Mouse (Mus musculus): Measurements from ENCODE around the gene Tbcel. TPM values are rescaled to one million over a fixed set of nuclear protein-coding genes. Genes with fewer than 3 reads are reported as not detected.

Tbcel gene
- total and polyA plus RNA-seq, 2 experiments = 22.2 to 34.3 TPM

DNA sequence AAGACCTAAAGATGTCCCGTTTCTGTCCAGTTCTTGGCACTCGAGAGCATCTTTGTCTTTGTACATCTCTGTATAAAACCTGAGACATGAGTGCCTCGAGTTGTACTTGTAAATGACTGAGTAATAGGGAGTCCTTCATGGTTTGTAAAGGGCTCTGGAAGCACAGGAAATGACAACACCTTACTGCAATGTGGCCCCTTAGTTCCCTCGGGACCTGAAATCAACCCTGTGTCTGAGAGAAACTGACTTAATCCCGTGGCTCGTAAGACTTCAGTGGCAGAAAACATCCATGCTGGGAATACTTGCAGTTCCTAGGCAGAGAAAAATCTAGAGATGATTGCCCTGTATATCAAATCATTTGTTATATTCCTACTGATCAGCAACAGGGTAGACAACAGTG is 114.7 kb downstream of the Tbcel start:
- no peak for TF ChIP-seq POLR2A (IDR thresholded peaks at IDR 0.05; ENCODE audit: extremely low read depth, insufficient read depth, low read length)
- no peak for TF ChIP-seq CTCF (IDR thresholded peaks at IDR 0.05; ENCODE audit: low read depth, low read length)
- Histone ChIP-seq H3K4me3 (ENCODE audit: insufficient read depth, low read depth, low read length) (no peak overlapping the region), H3K9ac (ENCODE audit: low read depth, low read length) (no peak overlapping the region), H3K27me3 (ENCODE audit: control insufficient read depth, insufficient read depth, low read length) (no peaks in the 10 kb centered on the region), H3K4me1 (ENCODE audit: control insufficient read depth, insufficient read depth, low read length) (no peaks in the 10 kb centered on the region), H3K36me3 (ENCODE audit: control insufficient read depth, insufficient read depth, low read length) (no peaks in the 10 kb centered on the region), H3K27ac (replicated peaks; ENCODE audit: insufficient read depth, low read depth, low read length) (no peak overlapping the region), H3K79me2 (ENCODE audit: control insufficient read depth, insufficient read depth, low read length) (no peaks in the 10 kb centered on the region)
- no peak for DNase-seq (ENCODE audit: extremely low read depth, low read depth, low spot score)
- WGBS = 68% methylated on average over 6 of the region's 6 CpGs

DNA sequence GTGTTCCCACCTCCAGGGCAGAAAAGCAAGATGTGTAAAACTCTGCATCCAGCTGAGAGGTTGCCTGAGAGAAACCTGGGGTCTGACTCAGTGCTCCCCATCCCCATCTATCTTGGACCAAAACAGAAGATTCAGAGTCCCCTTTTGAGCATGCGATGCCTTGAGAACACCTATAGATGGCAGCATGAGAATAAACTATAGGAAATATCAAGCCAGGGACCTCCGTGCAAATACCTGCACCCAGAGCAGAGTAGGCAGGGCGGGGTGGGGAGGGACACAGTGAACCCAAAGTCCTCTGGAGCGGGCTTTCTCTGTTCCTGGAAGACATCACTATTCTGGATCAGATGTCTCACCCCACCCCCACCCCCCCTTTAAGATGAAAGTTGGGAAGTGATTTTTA is 119.1 kb downstream of the Tbcel start:
- H3K9ac ChIP-seq (ENCODE audit: low read depth, low read length) = no peak overlapping the region
- H3K27me3 ChIP-seq (ENCODE audit: control insufficient read depth, insufficient read depth, low read length) = no peaks in the 10 kb centered on the region
- H3K36me3 ChIP-seq (ENCODE audit: control insufficient read depth, insufficient read depth, low read length) = no peaks in the 10 kb centered on the region
- H3K4me1 ChIP-seq (ENCODE audit: control insufficient read depth, insufficient read depth, low read length) = no peaks in the 10 kb centered on the region
- no peak overlapping the region for H3K27ac ChIP-seq (replicated peaks; ENCODE audit: insufficient read depth, low read depth, low read length)
- TF ChIP-seq POLR2A (IDR thresholded peaks at IDR 0.05; ENCODE audit: extremely low read depth, insufficient read depth, low read length) (no peak), CTCF (IDR thresholded peaks at IDR 0.05; ENCODE audit: low read depth, low read length) (peak; percentile 9; the same call in 1 of the 2 replicates)
- H3K4me3 ChIP-seq (ENCODE audit: insufficient read depth, low read depth, low read length) = no peak overlapping the region
- DNase-seq (ENCODE audit: extremely low read depth, low read depth, low spot score) = no peak
- no peaks in the 10 kb centered on the region for H3K79me2 ChIP-seq (ENCODE audit: control insufficient read depth, insufficient read depth, low read length)
- 33% methylated on average over 4 of the region's 4 CpGs for WGBS

DNA sequence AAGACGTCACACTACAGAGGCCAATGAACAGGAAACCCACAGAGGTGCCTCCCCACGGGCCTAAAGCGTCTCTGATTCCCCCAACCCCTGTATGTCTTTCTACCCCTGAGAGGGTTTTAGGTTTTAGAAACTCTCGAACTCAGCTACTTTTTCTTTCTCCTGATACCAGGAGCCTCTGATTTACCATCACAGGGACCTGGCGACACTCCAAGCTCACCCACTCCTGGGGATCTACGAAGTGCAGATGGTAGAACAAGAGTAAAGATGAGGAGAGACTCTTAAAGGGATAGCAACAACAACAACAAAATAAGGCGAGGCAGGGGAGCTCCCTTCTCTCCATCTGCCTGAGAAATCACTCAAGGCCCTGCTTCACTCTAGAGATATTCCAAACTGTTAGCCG is 120.6 kb downstream of the Tbcel start:
- H3K9ac ChIP-seq (ENCODE audit: low read depth, low read length) = no peak overlapping the region
- 70% methylated on average over 8 of the region's 8 CpGs for WGBS
- no peak for TF ChIP-seq CTCF (IDR thresholded peaks at IDR 0.05; ENCODE audit: low read depth, low read length)
- TF ChIP-seq POLR2A (IDR thresholded peaks at IDR 0.05; ENCODE audit: extremely low read depth, insufficient read depth, low read length) = no peak
- no peak for DNase-seq (ENCODE audit: extremely low read depth, low read depth, low spot score)
- H3K27me3 ChIP-seq (ENCODE audit: control insufficient read depth, insufficient read depth, low read length) = no peaks in the 10 kb centered on the region
- H3K36me3 ChIP-seq (ENCODE audit: control insufficient read depth, insufficient read depth, low read length) = no peaks in the 10 kb centered on the region
- no peaks in the 10 kb centered on the region for H3K79me2 ChIP-seq (ENCODE audit: control insufficient read depth, insufficient read depth, low read length)
- no peaks in the 10 kb centered on the region for H3K4me1 ChIP-seq (ENCODE audit: control insufficient read depth, insufficient read depth, low read length)
- no peak overlapping the region for H3K27ac ChIP-seq (replicated peaks; ENCODE audit: insufficient read depth, low read depth, low read length)
- H3K4me3 ChIP-seq (ENCODE audit: insufficient read depth, low read depth, low read length) = no peak overlapping the region

DNA sequence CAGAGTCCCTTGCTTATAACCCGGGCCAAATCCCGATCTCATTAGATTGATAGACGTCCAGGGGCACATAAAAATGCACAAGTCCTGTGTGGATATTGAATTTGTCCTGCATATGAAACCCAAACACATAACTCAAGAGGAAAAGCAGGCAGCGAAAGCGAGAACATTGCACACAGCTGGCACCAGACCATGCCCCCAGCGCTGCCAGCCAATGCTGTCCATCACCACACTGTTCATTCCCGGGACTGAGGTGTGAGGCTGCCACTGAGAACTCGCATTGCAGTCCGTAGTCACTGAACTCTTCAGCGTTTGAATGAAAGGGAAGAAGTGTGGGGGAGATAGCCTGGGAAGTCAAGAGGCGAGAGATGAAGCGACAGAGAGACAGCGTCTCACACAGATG is 122.0 kb downstream of the Tbcel start:
- TF ChIP-seq POLR2A (IDR thresholded peaks at IDR 0.05; ENCODE audit: extremely low read depth, insufficient read depth, low read length) (no peak), CTCF (IDR thresholded peaks at IDR 0.05; ENCODE audit: low read depth, low read length) (no peak)
- Histone ChIP-seq H3K4me1 (ENCODE audit: control insufficient read depth, insufficient read depth, low read length) (no peaks in the 10 kb centered on the region), H3K36me3 (ENCODE audit: control insufficient read depth, insufficient read depth, low read length) (no peaks in the 10 kb centered on the region), H3K27me3 (ENCODE audit: control insufficient read depth, insufficient read depth, low read length) (no peaks in the 10 kb centered on the region), H3K27ac (replicated peaks; ENCODE audit: insufficient read depth, low read depth, low read length) (no peak overlapping the region), H3K79me2 (ENCODE audit: control insufficient read depth, insufficient read depth, low read length) (no peaks in the 10 kb centered on the region), H3K9ac (ENCODE audit: low read depth, low read length) (no peak overlapping the region), H3K4me3 (ENCODE audit: insufficient read depth, low read depth, low read length) (no peak overlapping the region)
- 83% methylated on average over 13 of the region's 13 CpGs for WGBS
- no peak for DNase-seq (ENCODE audit: extremely low read depth, low read depth, low spot score)

DNA sequence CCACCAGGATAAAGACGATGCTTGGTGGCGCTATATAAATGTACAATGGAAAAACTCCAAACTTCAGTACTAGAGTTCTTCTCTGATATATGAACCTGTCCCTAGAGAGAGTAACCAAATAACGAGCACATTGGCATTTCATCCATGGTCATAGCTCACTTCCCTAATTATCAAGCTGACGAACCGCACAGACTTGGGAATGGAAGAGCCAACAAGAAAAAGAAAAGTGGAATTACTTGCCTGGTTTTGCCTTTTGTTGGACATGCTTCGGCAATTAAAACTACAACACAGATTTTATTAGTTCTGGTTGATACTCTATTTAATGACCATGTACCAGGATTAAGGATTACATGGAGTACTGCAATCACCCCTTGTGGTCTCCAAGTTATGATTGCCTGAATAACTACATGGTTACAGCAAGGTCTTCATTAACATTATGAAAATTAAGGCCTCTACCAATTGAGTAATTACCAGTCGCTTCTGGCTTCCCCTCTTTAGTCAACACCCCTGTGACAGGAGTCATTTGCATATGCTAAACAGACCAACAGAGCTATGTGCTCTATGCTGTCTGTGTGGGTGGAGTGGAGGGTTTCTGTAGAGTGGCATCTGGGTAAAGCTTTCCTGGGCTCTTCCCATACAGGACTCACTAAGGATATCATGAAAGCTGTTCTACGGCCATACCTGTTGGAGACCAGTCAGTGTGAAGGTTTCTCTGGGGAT is 124.8 kb downstream of the Tbcel start:
- TF ChIP-seq POLR2A (IDR thresholded peaks at IDR 0.05; ENCODE audit: extremely low read depth, insufficient read depth, low read length) (no peak), CTCF (IDR thresholded peaks at IDR 0.05; ENCODE audit: low read depth, low read length) (no peak)

DNA sequence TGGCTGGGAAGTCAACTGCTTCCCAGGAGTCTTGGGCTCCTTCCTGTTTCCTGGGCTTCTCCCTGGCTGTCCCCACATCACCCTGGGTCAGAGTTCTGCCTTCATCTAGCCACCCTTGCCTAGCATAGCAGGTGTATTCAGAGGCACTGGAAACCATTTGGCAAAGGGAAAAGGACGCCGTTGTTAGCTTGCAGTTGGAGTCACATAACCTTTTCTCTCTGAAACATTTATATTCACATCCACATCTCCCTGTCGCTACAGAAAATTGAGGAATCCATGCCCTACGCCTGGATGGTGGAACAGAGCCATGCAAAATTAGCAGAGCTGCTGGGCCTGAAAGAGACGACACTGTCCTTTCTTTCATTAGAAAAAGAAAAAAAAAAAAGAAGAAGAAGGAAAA is 125.5 kb downstream of the Tbcel start:
- DNase-seq (ENCODE audit: extremely low read depth, low read depth, low spot score) = no peak
- Histone ChIP-seq H3K27ac (replicated peaks; ENCODE audit: insufficient read depth, low read depth, low read length) (no peak overlapping the region), H3K9ac (ENCODE audit: low read depth, low read length) (no peak overlapping the region), H3K4me3 (ENCODE audit: insufficient read depth, low read depth, low read length) (no peak overlapping the region), H3K79me2 (ENCODE audit: control insufficient read depth, insufficient read depth, low read length) (no peaks in the 10 kb centered on the region), H3K4me1 (ENCODE audit: control insufficient read depth, insufficient read depth, low read length) (no peaks in the 10 kb centered on the region), H3K36me3 (ENCODE audit: control insufficient read depth, insufficient read depth, low read length) (no peaks in the 10 kb centered on the region), H3K27me3 (ENCODE audit: control insufficient read depth, insufficient read depth, low read length) (0 out of 2 replicates have a peak, but pooled peaks cover 2% of the 10 kb centered on the region)
- WGBS = 93% methylated on average over 5 of the region's 5 CpGs
- no peak for TF ChIP-seq CTCF (IDR thresholded peaks at IDR 0.05; ENCODE audit: low read depth, low read length)
- no peak for TF ChIP-seq POLR2A (IDR thresholded peaks at IDR 0.05; ENCODE audit: extremely low read depth, insufficient read depth, low read length)

More for the DNA sequence above, 124.8 kb downstream of the Tbcel start:
- H3K79me2 ChIP-seq (ENCODE audit: control insufficient read depth, insufficient read depth, low read length) = no peaks in the 10 kb centered on the region
- no peak overlapping the region for H3K27ac ChIP-seq (replicated peaks; ENCODE audit: insufficient read depth, low read depth, low read length)
- no peaks in the 10 kb centered on the region for H3K4me1 ChIP-seq (ENCODE audit: control insufficient read depth, insufficient read depth, low read length)
- no peak for DNase-seq (ENCODE audit: extremely low read depth, low read depth, low spot score)
- 0 out of 2 replicates have a peak, but pooled peaks cover 2% of the 10 kb centered on the region for H3K27me3 ChIP-seq (ENCODE audit: control insufficient read depth, insufficient read depth, low read length)
- H3K9ac ChIP-seq (ENCODE audit: low read depth, low read length) = no peak overlapping the region
- no peaks in the 10 kb centered on the region for H3K36me3 ChIP-seq (ENCODE audit: control insufficient read depth, insufficient read depth, low read length)
- no peak overlapping the region for H3K4me3 ChIP-seq (ENCODE audit: insufficient read depth, low read depth, low read length)
- 88% methylated on average over 8 of the region's 8 CpGs for WGBS

All from liver, adult 2 months (tissue).